Mouse (Mus musculus) forebrain, postnatal 0 days (tissue): ENCODE results near the gene Fuk. TPM values are rescaled to one million over a fixed set of nuclear protein-coding genes. Genes with fewer than 3 reads are reported as not detected.

Source experiments
- ATAC-seq: fragments of 200-750 bp; cut with Nextera tagmentation; 2 replicates; pipeline ENCODE4 v1.8.0; 2017; ENCODE audit warnings: mild to moderate bottlenecking, moderate library complexity
- DNase-seq: peaks from one replicate; pipeline ENCODE4 v3.0.0-alpha.2; 2015
- H3K27ac ChIP-seq: fragments of 300-500 bp; sonication (generic); 2 replicates; pipeline ENCODE4 v1.5.1; 2014; ENCODE audit warnings: low read depth, mild to moderate bottlenecking, antibody characterized with exemption, low read length, moderate library complexity, mixed read lengths
- H3K27me3 ChIP-seq: fragments of 300-500 bp; sonication (generic); 2 replicates; pipeline ENCODE4 v1.6.1; 2014; ENCODE audit warnings: mild to moderate bottlenecking, low read length, mixed read lengths; ENCODE audit not compliant: insufficient read depth
- H3K36me3 ChIP-seq: fragments of 300-500 bp; sonication (generic); 2 replicates; pipeline ENCODE4 v1.6.1; 2014; ENCODE audit warnings: mild to moderate bottlenecking, moderate library complexity; ENCODE audit not compliant: insufficient read depth
- H3K4me1 ChIP-seq: fragments of 300-500 bp; sonication (generic); 2 replicates; pipeline ENCODE4 v1.6.1; 2014; ENCODE audit warnings: antibody characterized with exemption; ENCODE audit not compliant: insufficient read depth
- H3K4me2 ChIP-seq: fragments of 300-500 bp; sonication (generic); 2 replicates; pipeline ENCODE4 v1.6.1; 2014; ENCODE audit warnings: low read depth, mild to moderate bottlenecking, moderate library complexity
- H3K4me3 ChIP-seq: fragments of 300-500 bp; sonication (generic); 2 replicates; pipeline ENCODE4 v1.5.1; 2014; ENCODE audit warnings: low read depth, low read length, mixed read lengths
- H3K9ac ChIP-seq: fragments of 300-500 bp; sonication (generic); 2 replicates; pipeline ENCODE4 v1.6.1; 2014; ENCODE audit warnings: mild to moderate bottlenecking
- H3K9me3 ChIP-seq: fragments of 300-500 bp; sonication (generic); 2 replicates; pipeline ENCODE4 v1.6.1; 2016; ENCODE audit warnings: low read length
- CTCF ChIP-seq: sonication (generic); IDR thresholded peaks from 2 replicates; pipeline ENCODE4 v1.5.1; 2016; ENCODE audit warnings: antibody characterized with exemption, control low read depth, low read depth
- WGBS: fragments of 180-500 bp; shearing (Covaris S2); extraction: QIAGEN DNeasy Blood & Tissue Kit; methylation state at CpG from one replicate; pipeline ENCODE4 v1.1.7; 2014; 5-methylcytosine and 5-hydroxymethylcytosine counted together
- polyA plus RNA-seq: library from polyadenylated mRNA; unstranded; fragments of >200 nt; fragmentation: Nextera tagmentation; extraction: Ambion mirVana; gene quantifications from 2 replicates; pipeline ENCODE4 v1.2.1, GENCODE M21; 2015
- total RNA-seq: library from RNA; depleted of rRNA; stranded (reverse); fragments of >200 nt; gene quantifications from 2 replicates; pipeline ENCODE4 v1.2.3, GENCODE M21; 2014; rRNA removed

The Fuk gene
- total and polyA plus RNA-seq, 2 experiments from 2014 or later, result 4.5 to 12.4 TPM

DNA sequence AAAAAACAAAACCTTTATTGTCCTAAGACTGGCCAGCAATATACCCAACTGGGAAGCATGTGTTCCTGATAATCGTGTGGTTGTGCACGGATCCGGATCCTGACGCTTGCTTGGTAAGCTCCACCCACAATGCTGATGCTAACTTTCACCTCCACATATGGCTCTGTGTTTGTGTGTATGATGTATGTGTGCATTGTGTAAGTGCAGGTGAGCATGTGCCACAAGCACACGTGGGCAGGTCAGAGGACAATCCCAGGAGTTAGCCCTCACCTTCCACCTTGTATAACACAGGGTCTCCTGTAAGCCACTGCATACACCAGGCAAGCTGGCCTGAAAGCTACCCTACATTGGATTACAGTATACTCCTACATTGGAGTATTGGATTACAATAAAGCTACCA, 59.1 kb downstream of the Fuk start:
- no peak for TF ChIP-seq CTCF

DNA sequence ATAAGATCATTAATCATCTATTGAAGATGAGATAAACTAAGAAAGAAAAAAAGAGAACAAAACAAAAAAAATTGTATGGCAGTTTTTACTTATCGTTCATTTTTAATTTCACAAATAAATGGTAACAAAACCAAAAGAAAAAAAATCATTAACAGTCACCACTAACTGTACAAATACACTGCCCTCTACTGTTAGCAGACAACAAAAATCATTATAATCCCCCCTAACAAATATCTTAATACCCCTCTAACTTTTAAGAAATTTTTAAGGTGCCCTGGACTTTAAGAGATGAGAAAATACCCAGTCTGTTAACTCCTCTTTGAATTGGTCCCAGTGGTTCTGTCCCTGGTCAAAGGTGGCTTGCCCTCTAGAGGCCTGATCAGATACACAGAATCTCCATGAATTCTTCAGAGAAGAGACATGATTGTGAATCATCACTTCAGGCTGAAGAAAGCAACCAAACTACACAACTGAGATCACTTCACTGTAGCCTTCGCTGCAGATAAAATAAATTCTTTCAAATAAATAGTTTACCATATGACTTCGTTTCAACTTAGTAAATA, 60.2 kb downstream of the Fuk start:
- Histone ChIP-seq H3K9me3 (no peaks in the 10 kb centered on the region), H3K4me1 (peaks cover 6% of the 10 kb centered on the region), H3K9ac (no peak overlapping the region), H3K4me3 (no peak overlapping the region), H3K27me3 (no peaks in the 10 kb centered on the region), H3K4me2 (no peak overlapping the region), H3K36me3 (peaks cover 66% of the 10 kb centered on the region), H3K27ac (no peak overlapping the region)
- 86% methylated on average over 3 of the region's 3 CpGs for WGBS
- TF ChIP-seq CTCF, result no peak
- DNase-seq (no peak), ATAC-seq (no peak)

More for the DNA sequence above, 59.1 kb downstream of the Fuk start:
- Histone ChIP-seq H3K4me1 (peaks cover 16% of the 10 kb centered on the region), H3K36me3 (peaks cover 55% of the 10 kb centered on the region), H3K9me3 (no peaks in the 10 kb centered on the region), H3K9ac (no peak overlapping the region), H3K27ac (no peak overlapping the region), H3K4me3 (no peak overlapping the region), H3K4me2 (no peak overlapping the region), H3K27me3 (no peaks in the 10 kb centered on the region)
- ATAC-seq (no peak), DNase-seq (no peak)
- WGBS, result 90% methylated on average over 5 of the region's 5 CpGs

Other genes starting within 250 kb of the Fuk start
- 55.2 and 71.1 TPM in 2 replicates for gene Mtss1l, start 181.0 kb downstream of the Fuk start, total RNA-seq
- gene Mtss1l, start 181.0 kb downstream of the Fuk start, polyA plus RNA-seq, result 42.2 and 49.0 TPM in 2 replicates
- 10.2 and 11.1 TPM in 2 replicates for gene Il34, start 96.6 kb downstream of the Fuk start, total RNA-seq
- 8.8 and 9.1 TPM in 2 replicates for gene Il34, start 96.6 kb downstream of the Fuk start, polyA plus RNA-seq
- 50.5 and 63.5 TPM in 2 replicates for gene Cog4, start 55.9 kb downstream of the Fuk start, total RNA-seq
- 35.2 and 45.3 TPM in 2 replicates for gene Cog4, start 55.9 kb downstream of the Fuk start, polyA plus RNA-seq
- 80.3 and 99.2 TPM in 2 replicates for gene Sf3b3, start 55.7 kb downstream of the Fuk start, total RNA-seq
- gene Sf3b3, start 55.7 kb downstream of the Fuk start, polyA plus RNA-seq, result 52.9 and 64.8 TPM in 2 replicates
- 27.4 and 30.7 TPM in 2 replicates for gene St3gal2, start 17.4 kb upstream of the Fuk start, total RNA-seq
- 16.0 and 22.1 TPM in 2 replicates for gene St3gal2, start 17.4 kb upstream of the Fuk start, polyA plus RNA-seq
- gene Ddx19a, start 95.3 kb upstream of the Fuk start, total RNA-seq, result 32.5 and 44.3 TPM in 2 replicates
- 14.3 and 15.0 TPM in 2 replicates for gene Ddx19a, start 95.3 kb upstream of the Fuk start, polyA plus RNA-seq
- gene Ddx19b, start 129.3 kb upstream of the Fuk start, total RNA-seq, result 12.5 and 16.8 TPM in 2 replicates
- gene Ddx19b, start 129.3 kb upstream of the Fuk start, polyA plus RNA-seq, result 4.9 and 5.5 TPM in 2 replicates
- gene Aars, start 130.7 kb upstream of the Fuk start, total RNA-seq, result 79.3 and 106 TPM in 2 replicates
- 67.4 and 74.5 TPM in 2 replicates for gene Aars, start 130.7 kb upstream of the Fuk start, polyA plus RNA-seq
- gene Exosc6, start 153.9 kb upstream of the Fuk start, total RNA-seq, result 2.8 TPM in 1 of 2 replicates, not detected in the other
- not detected in 2 replicates for gene Exosc6, start 153.9 kb upstream of the Fuk start, polyA plus RNA-seq
- gene Clec18a, start 189.9 kb upstream of the Fuk start, total RNA-seq, result 0.33 and 0.38 TPM in 2 replicates
- gene Clec18a, start 189.9 kb upstream of the Fuk start, polyA plus RNA-seq, result 0.42 and 0.54 TPM in 2 replicates
- 27.5 and 31.5 TPM in 2 replicates for gene Pdpr, start 192.1 kb upstream of the Fuk start, total RNA-seq
- gene Pdpr, start 192.1 kb upstream of the Fuk start, polyA plus RNA-seq, result 5.8 and 9.3 TPM in 2 replicates